Mouse (Mus musculus) hindlimb bud, embryonic 11.5 days (tissue): ENCODE data around the gene C1qtnf3.

Experiments
- DNase-seq: peaks from one replicate; pipeline ENCODE4 v3.0.0-alpha.2; 2012; ENCODE audit warnings: low read depth, low spot score; ENCODE audit errors: extremely low spot score

Gene C1qtnf3

DNA sequence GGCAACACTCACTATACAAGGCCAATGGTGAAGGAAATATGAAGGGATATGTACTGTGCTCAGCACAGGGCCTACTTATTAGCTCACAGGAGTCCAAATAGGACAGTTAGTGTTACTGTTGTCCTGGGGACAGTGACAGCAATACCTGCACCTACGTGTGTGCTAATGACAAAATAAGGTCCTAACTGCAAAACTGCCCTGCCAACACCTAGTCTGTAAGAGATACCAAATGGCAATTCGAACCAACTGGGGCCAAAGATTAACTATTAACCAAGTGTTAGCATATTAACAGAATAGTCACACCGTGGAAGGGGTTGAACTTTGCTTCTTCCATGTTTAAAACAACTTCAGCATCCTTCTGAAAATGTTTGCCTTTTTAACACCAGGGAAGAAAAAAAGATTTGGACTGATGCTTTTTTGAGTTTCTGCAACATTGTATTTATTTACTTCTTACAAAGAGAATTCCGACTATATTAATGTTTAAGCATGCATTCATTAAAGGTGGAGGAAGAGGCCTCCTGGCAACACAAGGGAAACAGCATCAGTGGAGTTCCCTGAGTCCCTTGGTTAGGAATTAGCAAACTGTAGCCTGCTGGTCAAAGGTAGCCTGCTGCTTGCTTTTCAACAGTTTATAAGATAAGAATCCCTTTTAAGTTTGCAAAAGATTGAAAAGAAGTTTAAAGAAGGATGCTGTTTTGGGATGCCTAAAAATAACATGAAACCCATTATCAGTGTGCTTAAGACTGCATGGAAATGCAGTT, 74.8 kb downstream of the C1qtnf3 start:
- DNase-seq = no peak
